Mouse (Mus musculus): Measurements from ENCODE around the gene Lin52. TPM values are rescaled to one million over a fixed set of nuclear protein-coding genes. Genes with fewer than 3 reads are reported as not detected.
A peak's percentile ranks its signal among the peaks of the same experiment; 100 is the strongest.

Gene Lin52
- polyA plus RNA-seq, 1 experiment from 2014 or later: 35.0 TPM

GRCm38 (mm10) chr12:84451801-84452200, 579 bp downstream of the Lin52 start:
- 1% methylated on average over 11 of the region's 11 CpGs for WGBS
- no peaks in the 10 kb centered on the region for H3K27me3 ChIP-seq (ENCODE audit: control insufficient read depth, insufficient read depth, low read length)
- peak overlapping the region; percentile 13 for H3K9ac ChIP-seq (replicated peaks; ENCODE audit: low read depth, low read length)
- H3K9me3 ChIP-seq (ENCODE audit: control insufficient read depth, low read length): no peaks in the 10 kb centered on the region
- H3K4me3 ChIP-seq (ENCODE audit: low read depth, low read length): peak overlapping the region; percentile 62
- H3K36me3 ChIP-seq (ENCODE audit: control insufficient read depth, insufficient read depth, low read length): peaks cover under 1% of the 10 kb centered on the region; the same call in 1 of the 2 replicates
- ATAC-seq (ENCODE audit: low read depth): no peak
- H3K4me2 ChIP-seq (ENCODE audit: low read depth, low read length): peak overlapping the region; percentile 94
- 0 out of 2 replicates have a peak, but pooled peaks cover 6% of the 10 kb centered on the region for H3K4me1 ChIP-seq (ENCODE audit: control insufficient read depth, insufficient read depth, low read length)
- peak overlapping the region; percentile 58; the same call in 1 of the 2 replicates for H3K27ac ChIP-seq (ENCODE audit: low read depth, low read length)

DNA sequence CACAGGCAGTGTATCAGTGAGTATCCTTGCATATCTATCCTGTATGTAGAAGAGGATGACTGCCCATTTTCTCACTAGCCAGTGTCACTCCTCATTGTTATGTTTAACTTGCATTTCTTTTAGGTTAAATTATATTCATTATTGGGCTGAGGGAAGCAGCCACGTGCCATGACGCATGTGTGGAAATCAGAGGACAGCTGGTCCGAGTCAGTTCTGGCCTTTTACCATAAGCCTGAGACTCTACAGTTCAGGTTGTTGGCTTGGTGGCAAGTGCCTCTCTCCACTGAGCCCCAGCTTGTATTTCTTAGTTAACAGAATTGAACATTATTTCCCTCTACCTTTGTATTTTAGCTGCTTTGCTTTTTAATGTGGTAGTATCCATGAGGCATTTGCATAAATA, 5.7 kb downstream of the Lin52 start:
- peaks cover 24% of the 10 kb centered on the region for H3K36me3 ChIP-seq (ENCODE audit: control insufficient read depth, insufficient read depth, low read length)
- H3K9me3 ChIP-seq (ENCODE audit: control insufficient read depth, low read length): no peaks in the 10 kb centered on the region
- H3K27ac ChIP-seq (ENCODE audit: low read depth, low read length): no peak overlapping the region
- H3K27me3 ChIP-seq (ENCODE audit: control insufficient read depth, insufficient read depth, low read length): no peaks in the 10 kb centered on the region
- no peak overlapping the region for H3K4me3 ChIP-seq (ENCODE audit: low read depth, low read length)
- H3K9ac ChIP-seq (replicated peaks; ENCODE audit: low read depth, low read length): no peak overlapping the region
- no peak for ATAC-seq (ENCODE audit: low read depth)
- H3K4me1 ChIP-seq (ENCODE audit: control insufficient read depth, insufficient read depth, low read length): 0 out of 2 replicates have a peak, but pooled peaks cover 2% of the 10 kb centered on the region
- no peak overlapping the region for H3K4me2 ChIP-seq (ENCODE audit: low read depth, low read length)
- WGBS: 98% methylated on average over 3 of the region's 3 CpGs

GRCm38 (mm10) chr12:84459845-84460244, 8.6 kb downstream of the Lin52 start:
- H3K9me3 ChIP-seq (ENCODE audit: control insufficient read depth, low read length): no peaks in the 10 kb centered on the region
- no peak overlapping the region for H3K27ac ChIP-seq (ENCODE audit: low read depth, low read length)
- no peaks in the 10 kb centered on the region for H3K4me1 ChIP-seq (ENCODE audit: control insufficient read depth, insufficient read depth, low read length)
- no peak overlapping the region for H3K4me2 ChIP-seq (ENCODE audit: low read depth, low read length)
- H3K4me3 ChIP-seq (ENCODE audit: low read depth, low read length): no peak overlapping the region
- H3K27me3 ChIP-seq (ENCODE audit: control insufficient read depth, insufficient read depth, low read length): no peaks in the 10 kb centered on the region
- WGBS: 72% methylated on average over 1 of the region's 1 CpGs
- H3K36me3 ChIP-seq (ENCODE audit: control insufficient read depth, insufficient read depth, low read length): peaks cover 31% of the 10 kb centered on the region
- H3K9ac ChIP-seq (replicated peaks; ENCODE audit: low read depth, low read length): no peak overlapping the region
- no peak for ATAC-seq (ENCODE audit: low read depth)

DNA sequence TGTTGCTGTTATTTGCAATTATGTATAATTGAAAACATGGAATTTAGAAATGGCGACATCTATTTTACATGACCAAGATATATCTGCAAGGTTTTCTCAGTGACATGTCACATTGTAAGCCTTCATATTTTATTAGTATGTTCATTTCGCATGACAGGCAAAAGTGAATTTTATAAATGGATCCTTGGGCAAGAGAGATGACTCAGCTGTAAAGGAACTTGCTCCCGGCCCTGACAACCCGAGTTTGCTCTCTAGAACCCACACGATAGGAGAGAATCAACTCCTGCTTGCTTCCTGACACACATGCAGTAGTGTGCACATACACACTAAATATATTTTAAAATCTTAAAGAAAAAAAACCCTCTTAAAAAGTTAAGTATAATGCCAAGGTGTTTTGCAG, 10.2 kb downstream of the Lin52 start:
- no peak overlapping the region for H3K9ac ChIP-seq (replicated peaks; ENCODE audit: low read depth, low read length)
- H3K4me3 ChIP-seq (ENCODE audit: low read depth, low read length): no peak overlapping the region
- H3K27me3 ChIP-seq (ENCODE audit: control insufficient read depth, insufficient read depth, low read length): no peaks in the 10 kb centered on the region
- peaks cover 33% of the 10 kb centered on the region for H3K36me3 ChIP-seq (ENCODE audit: control insufficient read depth, insufficient read depth, low read length)
- H3K4me2 ChIP-seq (ENCODE audit: low read depth, low read length): no peak overlapping the region
- H3K4me1 ChIP-seq (ENCODE audit: control insufficient read depth, insufficient read depth, low read length): no peaks in the 10 kb centered on the region
- H3K9me3 ChIP-seq (ENCODE audit: control insufficient read depth, low read length): no peaks in the 10 kb centered on the region
- no peak overlapping the region for H3K27ac ChIP-seq (ENCODE audit: low read depth, low read length)
- no peak for ATAC-seq (ENCODE audit: low read depth)
- WGBS: 95% methylated on average over 5 of the region's 5 CpGs

DNA sequence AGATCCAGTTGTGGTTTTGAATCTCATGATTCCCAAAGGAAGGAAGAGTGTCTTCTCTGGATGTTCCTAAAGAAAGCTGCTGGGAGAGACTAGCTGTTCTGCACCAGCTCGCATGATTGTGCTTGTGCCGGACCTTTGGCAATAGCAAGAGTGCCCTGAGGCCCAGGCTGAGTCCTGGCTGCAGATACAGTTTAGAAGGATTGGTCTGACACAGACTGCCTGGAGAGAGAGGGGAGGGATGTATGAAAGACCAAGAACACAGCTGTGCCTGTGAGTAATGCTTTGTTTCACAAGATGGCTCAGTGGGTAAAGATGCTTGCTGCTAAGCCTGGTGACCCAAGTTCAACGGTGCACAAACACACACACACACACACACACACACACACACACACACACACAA, 11.6 kb downstream of the Lin52 start:
- 72% methylated on average over 3 of the region's 3 CpGs for WGBS
- Histone ChIP-seq H3K9ac (replicated peaks; ENCODE audit: low read depth, low read length) (no peak overlapping the region), H3K27ac (ENCODE audit: low read depth, low read length) (no peak overlapping the region), H3K4me2 (ENCODE audit: low read depth, low read length) (no peak overlapping the region), H3K27me3 (ENCODE audit: control insufficient read depth, insufficient read depth, low read length) (no peaks in the 10 kb centered on the region), H3K36me3 (ENCODE audit: control insufficient read depth, insufficient read depth, low read length) (peaks cover 31% of the 10 kb centered on the region), H3K4me1 (ENCODE audit: control insufficient read depth, insufficient read depth, low read length) (no peaks in the 10 kb centered on the region), H3K4me3 (ENCODE audit: low read depth, low read length) (no peak overlapping the region), H3K9me3 (ENCODE audit: control insufficient read depth, low read length) (no peaks in the 10 kb centered on the region)
- no peak for ATAC-seq (ENCODE audit: low read depth)

DNA sequence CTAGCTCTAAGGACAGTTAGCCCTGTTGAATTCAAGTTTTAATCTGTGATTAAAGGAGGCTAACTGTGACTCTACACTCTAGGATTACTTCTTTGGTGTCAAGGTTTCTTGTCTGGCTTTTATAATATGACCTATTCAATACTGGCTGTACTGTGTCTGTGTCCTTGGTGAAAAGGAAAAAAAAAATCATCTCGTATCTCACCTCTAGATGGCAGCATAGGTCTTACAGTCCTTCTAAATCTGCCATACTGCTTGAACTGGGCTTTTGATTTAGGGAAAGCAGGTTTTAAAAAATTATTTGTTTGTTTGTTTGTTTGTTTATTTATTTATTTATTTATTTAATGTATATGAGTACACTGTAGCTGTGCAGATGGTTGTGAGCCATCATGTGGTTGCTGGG, 17.5 kb downstream of the Lin52 start:
- ATAC-seq (ENCODE audit: low read depth): no peak
- Histone ChIP-seq H3K36me3 (ENCODE audit: control insufficient read depth, insufficient read depth, low read length) (peaks cover 11% of the 10 kb centered on the region; the same call in 1 of the 2 replicates), H3K4me1 (ENCODE audit: control insufficient read depth, insufficient read depth, low read length) (no peaks in the 10 kb centered on the region), H3K9ac (replicated peaks; ENCODE audit: low read depth, low read length) (no peak overlapping the region), H3K9me3 (ENCODE audit: control insufficient read depth, low read length) (no peaks in the 10 kb centered on the region), H3K27me3 (ENCODE audit: control insufficient read depth, insufficient read depth, low read length) (no peaks in the 10 kb centered on the region), H3K4me3 (ENCODE audit: low read depth, low read length) (no peak overlapping the region), H3K4me2 (ENCODE audit: low read depth, low read length) (no peak overlapping the region), H3K27ac (ENCODE audit: low read depth, low read length) (no peak overlapping the region)
- WGBS: 2% methylated on average over 1 of the region's 1 CpGs

- no peaks in the 10 kb centered on the region for H3K27me3 ChIP-seq (ENCODE audit: control insufficient read depth, insufficient read depth, low read length)
- H3K4me1 ChIP-seq (ENCODE audit: control insufficient read depth, insufficient read depth, low read length): no peaks in the 10 kb centered on the region
- ATAC-seq (ENCODE audit: low read depth): no peak
- no peaks in the 10 kb centered on the region for H3K9me3 ChIP-seq (ENCODE audit: control insufficient read depth, low read length)
- WGBS: 96% methylated on average over 7 of the region's 7 CpGs
- H3K4me2 ChIP-seq (ENCODE audit: low read depth, low read length): no peak overlapping the region
- no peak overlapping the region for H3K9ac ChIP-seq (replicated peaks; ENCODE audit: low read depth, low read length)
- no peaks in the 10 kb centered on the region for H3K36me3 ChIP-seq (ENCODE audit: control insufficient read depth, insufficient read depth, low read length)
- H3K4me3 ChIP-seq (ENCODE audit: low read depth, low read length): no peak overlapping the region
- no peak overlapping the region for H3K27ac ChIP-seq (ENCODE audit: low read depth, low read length)
These were observed 27.7 kb downstream of the Lin52 start for GRCm38 (mm10) chr12:84478937-84479336.

- Histone ChIP-seq H3K36me3 (ENCODE audit: control insufficient read depth, insufficient read depth, low read length) (no peaks in the 10 kb centered on the region), H3K9me3 (ENCODE audit: control insufficient read depth, low read length) (no peaks in the 10 kb centered on the region), H3K4me3 (ENCODE audit: low read depth, low read length) (no peak overlapping the region), H3K9ac (replicated peaks; ENCODE audit: low read depth, low read length) (no peak overlapping the region), H3K27me3 (ENCODE audit: control insufficient read depth, insufficient read depth, low read length) (no peaks in the 10 kb centered on the region), H3K27ac (ENCODE audit: low read depth, low read length) (no peak overlapping the region), H3K4me1 (ENCODE audit: control insufficient read depth, insufficient read depth, low read length) (no peaks in the 10 kb centered on the region), H3K4me2 (ENCODE audit: low read depth, low read length) (no peak overlapping the region)
- ATAC-seq (ENCODE audit: low read depth): no peak
- WGBS: 80% methylated on average over 2 of the region's 2 CpGs
These were observed 30.0 kb downstream of the Lin52 start for GRCm38 (mm10) chr12:84481251-84481650.

- no peak overlapping the region for H3K4me3 ChIP-seq (ENCODE audit: low read depth, low read length)
- H3K27ac ChIP-seq (ENCODE audit: low read depth, low read length): no peak overlapping the region
- H3K36me3 ChIP-seq (ENCODE audit: control insufficient read depth, insufficient read depth, low read length): no peaks in the 10 kb centered on the region
- no peak overlapping the region for H3K9ac ChIP-seq (replicated peaks; ENCODE audit: low read depth, low read length)
- H3K9me3 ChIP-seq (ENCODE audit: control insufficient read depth, low read length): no peaks in the 10 kb centered on the region
- peaks cover 6% of the 10 kb centered on the region for H3K4me1 ChIP-seq (ENCODE audit: control insufficient read depth, insufficient read depth, low read length)
- WGBS: 74% methylated on average over 14 of the region's 14 CpGs
- H3K4me2 ChIP-seq (ENCODE audit: low read depth, low read length): no peak overlapping the region
- no peaks in the 10 kb centered on the region for H3K27me3 ChIP-seq (ENCODE audit: control insufficient read depth, insufficient read depth, low read length)
- no peak for ATAC-seq (ENCODE audit: low read depth)
These were observed 31.8 kb downstream of the Lin52 start for GRCm38 (mm10) chr12:84482778-84483585.

Data from neural tube, embryonic 14.5 days (tissue).